Mouse (Mus musculus) thymus, postnatal 10 days (tissue): Measurements from ENCODE around the gene Serpinf2.
"Not testable (repeated sequence)": the region's sequence is repeated elsewhere in the genome, so short reads cannot be mapped to it uniquely, and the experiment has no call there.

Experiments used
- DNase-seq, 2 experiments: peaks; one replicate each; pipeline ENCODE4 v3.0.0; 2021; ENCODE audit warnings: low spot score in 2 of 2

The Serpinf2 gene

GRCm38 (mm10) chr11:75395611-75396010 lies 43.8 kb downstream of the Serpinf2 start:
- no peak for DNase-seq

DNA sequence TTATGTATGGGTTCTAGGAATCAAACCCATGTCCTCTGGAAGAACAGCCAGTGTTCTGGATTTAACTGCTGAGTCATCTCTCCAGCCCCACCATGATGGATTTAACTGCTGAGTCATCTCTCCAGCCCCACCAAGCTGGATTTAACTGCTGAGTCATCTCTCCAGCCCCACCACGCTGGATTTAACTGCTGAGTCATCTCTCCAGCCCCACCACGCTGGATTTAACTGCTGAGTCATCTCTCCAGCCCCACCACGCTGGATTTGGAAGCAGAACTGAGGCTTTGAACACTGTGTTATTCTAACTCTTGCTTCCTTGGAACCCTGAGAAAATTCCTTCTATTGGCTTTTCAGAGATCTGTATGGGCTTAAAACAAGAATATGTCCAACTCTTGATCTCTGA lies 55.9 kb downstream of the Serpinf2 start:
- DNase-seq = not testable (repeated sequence)
